Mouse (Mus musculus) neural tube, embryonic 12.5 days (tissue): ENCODE results near the gene Parp16. TPM values are rescaled to one million over a fixed set of nuclear protein-coding genes. Genes with fewer than 3 reads are reported as not detected.
A peak's percentile ranks its signal among the peaks of the same experiment; 100 is the strongest.
"Not testable (repeated sequence)": the region's sequence is repeated elsewhere in the genome, so short reads cannot be mapped to it uniquely, and the experiment has no call there.

Experiments used
- ATAC-seq: fragments of 200-750 bp; cut with Nextera tagmentation; 2 replicates; pipeline ENCODE4 v1.8.0; 2017; ENCODE audit warnings: low read depth, mild to moderate bottlenecking, moderate TSS enrichment, moderate library complexity; ENCODE audit not compliant: low FRiP score
- H3K27ac ChIP-seq: fragments of 300-500 bp; sonication (generic); 2 replicates; pipeline ENCODE4 v1.5.1; 2016
- H3K27me3 ChIP-seq: fragments of 300-500 bp; sonication (generic); replicated peaks from 2 replicates; pipeline ENCODE4 v1.6.1; 2016; ENCODE audit warnings: mild to moderate bottlenecking
- H3K36me3 ChIP-seq: fragments of 300-500 bp; sonication (generic); 2 replicates; pipeline ENCODE4 v1.6.1; 2016; ENCODE audit warnings: mild to moderate bottlenecking
- H3K4me1 ChIP-seq: fragments of 300-500 bp; sonication (generic); 2 replicates; pipeline ENCODE4 v1.6.1; 2016
- H3K4me2 ChIP-seq: fragments of 300-500 bp; sonication (generic); replicated peaks from 2 replicates; pipeline ENCODE4 v1.6.1; 2016; ENCODE audit warnings: mild to moderate bottlenecking
- H3K4me3 ChIP-seq: fragments of 300-500 bp; sonication (generic); 2 replicates; pipeline ENCODE4 v1.5.1; 2016
- H3K9ac ChIP-seq: fragments of 300-500 bp; sonication (generic); 2 replicates; pipeline ENCODE4 v1.6.1; 2016; ENCODE audit warnings: mild to moderate bottlenecking
- H3K9me3 ChIP-seq: fragments of 300-500 bp; sonication (generic); 2 replicates; pipeline ENCODE4 v1.6.1; 2016; ENCODE audit warnings: mild to moderate bottlenecking
- WGBS: fragments of 180-500 bp; shearing (Covaris S2); methylation state at CpG from one replicate; pipeline ENCODE4 v1.1.7; 2016; 5-methylcytosine and 5-hydroxymethylcytosine counted together
- polyA plus RNA-seq: library from polyadenylated mRNA; unstranded; fragments of >200 nt; fragmentation: Nextera tagmentation; extraction: Ambion mirVana; gene quantifications from 2 replicates; pipeline ENCODE4 v1.2.1, GENCODE M21; 2016

Parp16 gene
- polyA plus RNA-seq, 1 experiment from 2014 or later, result 5.7 TPM

DNA sequence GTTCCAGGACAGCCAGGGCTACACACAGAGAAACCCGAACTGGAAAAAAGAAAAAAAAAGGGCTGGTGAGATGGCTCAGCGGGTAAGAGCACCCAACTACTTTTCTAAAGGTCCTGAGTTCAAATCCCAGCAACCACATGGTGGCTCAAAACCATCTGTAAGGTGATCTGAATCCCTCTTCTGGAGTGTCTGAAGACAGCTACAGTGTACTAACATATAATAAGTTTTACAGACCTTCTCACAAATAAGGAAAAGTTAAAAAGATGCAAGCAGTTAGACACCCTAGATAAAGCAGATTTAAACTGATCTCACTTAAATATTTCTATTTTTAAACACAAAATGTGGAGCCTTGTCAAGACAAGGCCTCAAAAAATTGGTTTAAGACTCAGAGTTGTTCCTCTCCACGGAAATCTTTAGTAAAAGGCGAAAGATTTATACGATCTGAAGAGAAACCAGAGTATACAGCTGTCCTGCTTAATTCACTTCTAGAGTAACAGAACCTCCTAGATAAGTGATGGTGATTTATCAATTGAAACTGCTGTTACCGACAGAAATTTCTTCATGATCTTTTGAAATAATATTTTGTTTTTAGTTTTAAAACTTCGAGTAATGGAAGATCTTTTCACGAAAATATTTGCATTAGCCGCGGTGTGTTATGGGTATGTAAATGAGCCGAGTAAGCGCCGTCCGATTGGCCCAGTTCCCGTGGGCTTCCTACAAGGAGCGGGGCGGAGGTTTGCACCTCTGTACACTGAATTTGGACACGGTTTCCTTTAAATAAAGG lies 6.4 kb downstream of the Parp16 start:
- Histone ChIP-seq H3K4me3 (peak overlapping the region; percentile 28), H3K4me2 (peak overlapping the region; percentile 57), H3K27ac (no peak overlapping the region), H3K36me3 (no peaks in the 10 kb centered on the region), H3K27me3 (no peaks in the 10 kb centered on the region), H3K9me3 (no peaks in the 10 kb centered on the region), H3K9ac (peak overlapping the region; percentile 56), H3K4me1 (0 out of 2 replicates have a peak, but pooled peaks cover 5% of the 10 kb centered on the region)
- WGBS, result 1% methylated on average over 18 of the region's 18 CpGs
- peak; percentile 91 for ATAC-seq

DNA sequence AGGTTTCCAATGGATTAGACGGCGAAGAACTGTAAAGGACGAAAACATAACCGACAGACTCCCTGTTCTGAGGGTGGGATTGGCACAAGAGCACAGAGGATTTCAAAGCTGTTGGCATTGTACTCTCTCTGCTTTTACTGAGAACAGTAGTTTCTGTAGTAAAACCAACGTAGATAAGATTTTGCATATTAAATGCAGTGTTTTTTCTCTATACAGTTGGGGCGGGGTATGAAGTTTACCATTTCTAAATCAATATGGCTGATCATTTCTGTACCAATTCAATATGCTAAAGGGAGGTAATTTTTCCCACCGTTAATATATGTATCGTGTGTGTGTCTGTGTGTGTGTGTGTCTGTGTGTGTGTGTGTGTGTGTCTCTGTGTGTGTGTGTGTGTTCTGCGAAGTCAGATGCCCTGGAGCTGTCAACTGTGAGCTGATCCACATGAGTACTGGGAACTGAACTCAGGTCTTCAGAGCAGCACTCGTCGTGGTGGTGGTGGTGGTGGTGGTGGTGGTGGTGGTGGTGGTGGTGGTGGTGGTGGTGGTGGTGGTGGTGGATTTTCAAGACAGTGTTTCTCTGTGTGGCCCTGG lies 7.1 kb downstream of the Parp16 start:
- Histone ChIP-seq H3K4me1 (0 out of 2 replicates have a peak, but pooled peaks cover 5% of the 10 kb centered on the region), H3K27ac (no peak overlapping the region), H3K36me3 (no peaks in the 10 kb centered on the region), H3K4me3 (peak overlapping the region; percentile 28), H3K4me2 (peak overlapping the region; percentile 57), H3K27me3 (no peaks in the 10 kb centered on the region), H3K9me3 (0 out of 2 replicates have a peak, but pooled peaks cover 4% of the 10 kb centered on the region), H3K9ac (peak overlapping the region; percentile 56)
- peak; percentile 3; the same call in 1 of the 2 replicates for ATAC-seq
- 31% methylated on average over 11 of the region's 11 CpGs for WGBS

DNA sequence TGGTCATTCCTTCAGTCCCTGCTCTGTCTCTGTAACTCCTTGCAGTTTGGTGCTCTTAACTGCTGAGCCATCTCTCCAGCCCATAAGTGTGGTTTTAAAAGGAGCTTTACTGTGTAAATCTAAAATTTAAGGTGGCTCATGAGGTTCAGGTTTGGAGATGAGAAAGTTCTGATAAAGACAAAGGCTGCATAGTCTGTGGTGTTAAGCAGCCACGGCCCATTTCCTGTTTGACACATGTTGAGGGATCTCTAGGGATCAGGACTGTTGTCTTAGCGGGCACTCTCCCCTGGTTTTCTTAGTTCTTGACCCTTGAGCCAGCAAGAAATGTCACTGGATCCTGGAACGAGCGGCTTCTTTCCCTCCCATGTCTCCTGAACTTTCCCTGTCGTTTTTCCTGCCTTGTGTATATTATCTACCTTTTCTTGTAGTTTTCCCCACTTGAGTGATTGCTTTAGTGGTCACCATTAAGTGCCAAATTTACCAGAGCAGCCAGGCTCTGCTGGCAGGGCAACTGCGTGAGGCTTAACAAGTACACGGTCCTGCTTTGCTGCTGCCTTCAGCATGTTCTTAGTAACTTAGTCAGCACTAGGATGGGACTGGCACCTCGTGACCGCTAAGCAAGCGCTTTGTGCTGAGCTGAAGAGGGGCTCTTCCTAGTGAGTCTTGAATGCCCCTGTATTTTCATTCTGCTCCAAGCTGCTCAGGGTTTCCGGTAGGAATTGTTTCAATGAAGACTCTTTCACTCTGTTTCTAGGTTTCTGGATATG lies 10.1 kb downstream of the Parp16 start:
- ATAC-seq, result no peak
- 73% methylated on average over 11 of the region's 11 CpGs for WGBS

DNA sequence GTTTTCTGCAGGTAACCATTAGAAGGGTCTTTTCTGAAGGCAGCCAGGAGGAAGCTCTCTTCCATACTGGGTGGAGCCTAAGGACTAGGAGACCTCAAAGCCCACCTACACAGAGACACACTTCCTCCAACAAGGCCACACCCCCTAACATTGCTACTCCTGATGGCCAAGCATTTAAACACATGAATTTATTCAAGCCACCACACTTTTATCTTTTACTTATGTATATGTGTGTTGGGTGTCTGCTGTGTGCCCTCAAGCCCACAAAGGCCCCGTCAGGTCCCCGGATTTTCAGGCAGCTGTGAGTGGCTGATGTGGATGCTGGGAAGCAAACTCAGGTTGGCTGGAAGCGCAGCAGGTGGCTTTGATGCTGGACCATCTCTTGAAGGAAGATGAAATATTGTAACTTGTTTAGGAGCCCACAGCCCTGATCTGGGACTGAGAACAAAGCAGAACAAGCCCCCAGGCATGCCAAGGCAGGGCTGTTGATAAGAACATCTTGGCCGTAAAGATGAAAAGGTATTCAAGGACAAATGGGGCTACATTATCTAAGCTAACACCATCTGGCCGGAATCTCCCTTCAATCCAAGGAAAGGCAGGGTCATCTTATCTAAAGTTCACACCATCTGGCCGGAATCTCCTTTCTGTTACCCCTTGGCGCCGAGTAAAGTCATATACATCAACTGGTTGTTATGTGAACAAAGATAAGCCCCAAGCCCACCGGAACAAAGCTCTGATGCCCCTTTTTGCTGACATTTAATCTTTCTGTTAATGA lies 12.1 kb downstream of the Parp16 start:
- not testable (repeated sequence) for H3K36me3 ChIP-seq, H3K9ac ChIP-seq, H3K4me1 ChIP-seq, H3K4me2 ChIP-seq, ATAC-seq, H3K27me3 ChIP-seq, H3K27ac ChIP-seq, H3K4me3 ChIP-seq, H3K9me3 ChIP-seq
- 91% methylated on average over 9 of the region's 9 CpGs for WGBS

More for the DNA sequence above, 10.1 kb downstream of the Parp16 start:
- Histone ChIP-seq H3K4me3 (no peak overlapping the region), H3K4me1 (0 out of 2 replicates have a peak, but pooled peaks cover 1% of the 10 kb centered on the region), H3K9ac (no peak overlapping the region), H3K4me2 (no peak overlapping the region), H3K27me3 (no peaks in the 10 kb centered on the region), H3K9me3 (0 out of 2 replicates have a peak, but pooled peaks cover 4% of the 10 kb centered on the region), H3K27ac (no peak overlapping the region), H3K36me3 (no peaks in the 10 kb centered on the region)

DNA sequence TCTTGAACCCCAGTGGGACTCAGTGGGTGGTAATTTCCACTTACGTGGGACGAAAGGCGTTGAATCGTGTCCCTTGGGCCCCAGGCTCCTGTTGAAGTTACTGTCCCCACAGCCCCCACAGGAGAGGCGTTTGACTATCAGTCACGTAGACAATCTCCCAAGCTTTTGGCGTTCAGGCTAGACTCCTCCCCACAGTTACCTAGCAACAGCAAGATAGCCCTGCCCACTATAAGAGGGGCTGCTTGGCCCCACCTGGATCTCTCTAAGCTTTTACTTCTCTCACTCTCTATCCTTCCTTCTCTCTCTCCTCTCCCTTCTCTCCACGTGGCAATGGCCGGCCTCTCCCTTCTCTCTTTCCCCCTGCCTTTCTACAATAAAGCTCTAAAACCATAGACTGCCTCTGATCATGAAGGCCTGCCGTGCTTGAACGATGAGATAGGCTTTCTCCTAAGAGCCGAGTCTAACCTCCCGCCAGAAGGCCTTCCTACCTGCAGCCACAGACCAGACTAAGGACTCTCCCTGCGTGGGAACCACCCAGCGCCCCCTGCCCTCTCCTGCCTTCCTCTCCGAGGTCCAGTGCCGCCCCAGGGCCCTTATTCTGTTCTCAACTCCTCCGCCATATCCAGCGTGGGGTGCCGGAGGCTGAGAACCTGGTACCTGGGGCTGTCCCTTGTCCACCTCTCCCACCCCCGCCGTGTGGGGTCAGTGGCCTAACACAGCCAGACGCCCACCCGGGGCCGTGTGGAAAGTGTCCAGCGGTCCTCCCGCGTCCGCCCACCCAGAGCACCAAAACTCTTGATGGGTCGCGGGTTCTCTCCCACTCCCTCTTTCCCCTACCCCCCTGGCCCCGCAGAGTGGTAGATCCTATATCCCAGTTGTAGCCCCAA lies 13.4 kb downstream of the Parp16 start:
- no peak overlapping the region for H3K9ac ChIP-seq
- H3K4me2 ChIP-seq, result no peak overlapping the region
- 0 out of 2 replicates have a peak, but pooled peaks cover 4% of the 10 kb centered on the region for H3K9me3 ChIP-seq
- no peak for ATAC-seq
- no peaks in the 10 kb centered on the region for H3K27me3 ChIP-seq
- H3K4me3 ChIP-seq, result no peak overlapping the region
- H3K4me1 ChIP-seq, result no peaks in the 10 kb centered on the region
- H3K36me3 ChIP-seq, result no peaks in the 10 kb centered on the region
- H3K27ac ChIP-seq, result no peak overlapping the region
- WGBS, result 90% methylated on average over 32 of the region's 32 CpGs

DNA sequence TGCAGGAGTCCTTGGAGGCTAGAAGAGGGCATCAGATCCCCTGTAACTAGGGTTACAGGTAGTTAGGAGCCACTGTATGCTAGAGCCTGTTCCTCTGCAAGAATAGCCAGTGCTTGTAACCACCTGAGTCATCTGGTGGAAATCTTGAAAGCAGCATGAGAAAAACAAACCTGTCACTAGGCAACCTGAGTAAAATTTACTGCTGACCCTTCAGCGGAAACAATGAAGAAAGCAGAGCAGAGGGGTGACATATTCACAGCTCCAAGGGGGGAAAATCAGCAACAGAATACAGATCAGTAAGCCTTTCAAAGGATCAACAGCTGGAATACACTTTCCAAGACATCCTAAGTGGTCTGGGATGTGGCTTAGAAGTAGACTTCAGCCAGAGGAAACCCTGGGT lies 16.4 kb downstream of the Parp16 start:
- no peak overlapping the region for H3K9ac ChIP-seq
- no peaks in the 10 kb centered on the region for H3K27me3 ChIP-seq
- H3K36me3 ChIP-seq, result no peaks in the 10 kb centered on the region
- WGBS, result 29% methylated on average over 1 of the region's 1 CpGs
- no peak for ATAC-seq
- H3K27ac ChIP-seq, result no peak overlapping the region
- H3K4me3 ChIP-seq, result no peak overlapping the region
- H3K4me2 ChIP-seq, result no peak overlapping the region
- peaks cover 8% of the 10 kb centered on the region for H3K4me1 ChIP-seq
- 0 out of 2 replicates have a peak, but pooled peaks cover 4% of the 10 kb centered on the region for H3K9me3 ChIP-seq

DNA sequence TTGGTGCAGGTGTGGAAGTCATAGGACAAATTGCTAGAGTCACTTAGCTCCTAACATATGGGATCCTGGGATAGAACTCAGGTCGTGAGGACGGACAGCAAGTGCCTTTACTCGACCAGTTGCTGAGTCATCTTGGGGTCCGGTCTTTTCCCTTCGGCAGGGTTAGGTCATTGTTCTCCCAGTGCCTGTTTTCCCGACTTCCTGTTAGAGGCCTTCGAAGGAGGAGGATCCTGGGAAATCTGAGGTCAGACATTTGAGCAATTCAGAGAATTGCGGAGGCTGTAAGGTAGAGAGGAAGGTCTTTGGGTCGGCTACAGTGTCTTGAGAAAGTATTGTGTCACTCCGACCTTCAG lies 19.2 kb downstream of the Parp16 start:
- WGBS, result 26% methylated on average over 10 of the region's 10 CpGs
- Histone ChIP-seq H3K4me2 (peak overlapping the region; percentile 90), H3K4me1 (peaks cover 8% of the 10 kb centered on the region), H3K36me3 (no peaks in the 10 kb centered on the region), H3K4me3 (peak overlapping the region; percentile 58), H3K27me3 (no peaks in the 10 kb centered on the region), H3K9ac (peak overlapping the region; percentile 83), H3K27ac (peak overlapping the region; percentile 15; the same call in 1 of the 2 replicates), H3K9me3 (no peaks in the 10 kb centered on the region)
- no peak for ATAC-seq

DNA sequence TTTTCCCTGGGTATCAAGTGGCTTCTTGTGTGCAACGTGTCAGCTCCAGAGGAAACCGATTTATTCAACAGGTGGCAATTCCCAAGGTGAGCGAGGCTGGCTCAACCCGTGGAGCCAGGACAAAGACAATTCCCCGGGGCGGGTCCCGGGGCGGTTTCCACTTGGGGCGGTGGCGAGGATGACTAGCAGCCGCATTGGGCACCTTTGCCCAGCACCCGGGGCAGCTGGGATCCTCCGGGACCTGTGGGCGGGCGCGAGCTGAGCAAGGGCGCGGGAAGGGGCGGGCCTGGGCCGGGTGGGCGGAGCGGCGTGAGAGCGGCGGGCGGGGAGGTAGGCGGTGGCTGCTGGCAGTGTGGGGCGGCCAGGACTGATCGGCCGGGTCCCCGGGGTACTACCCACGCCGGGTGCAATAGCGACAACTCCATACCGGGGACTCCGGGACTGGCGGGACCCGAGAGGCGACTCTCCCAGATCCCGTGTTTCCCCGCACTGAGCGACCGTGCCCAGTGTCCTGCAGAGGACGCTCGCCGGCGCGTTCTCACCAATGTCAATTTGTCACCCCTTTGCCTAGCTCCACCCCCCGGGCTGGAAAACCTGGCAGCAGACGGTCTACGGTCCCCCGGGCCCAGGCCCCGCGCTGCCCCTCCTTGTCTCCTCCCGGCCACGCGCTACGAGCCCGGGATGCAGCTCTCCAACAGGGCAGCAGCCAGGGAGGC lies 19.8 kb downstream of the Parp16 start:
- peak; percentile 94 for ATAC-seq
- H3K9me3 ChIP-seq, result no peaks in the 10 kb centered on the region
- peak overlapping the region; percentile 83 for H3K9ac ChIP-seq
- no peaks in the 10 kb centered on the region for H3K36me3 ChIP-seq
- H3K4me1 ChIP-seq, result peaks cover 8% of the 10 kb centered on the region
- peak overlapping the region; percentile 90 for H3K4me2 ChIP-seq
- peak overlapping the region; percentile 58 for H3K4me3 ChIP-seq
- H3K27me3 ChIP-seq, result no peaks in the 10 kb centered on the region
- WGBS, result under 1% methylated on average over 59 of the region's 59 CpGs
- peak overlapping the region; percentile 79 for H3K27ac ChIP-seq

DNA sequence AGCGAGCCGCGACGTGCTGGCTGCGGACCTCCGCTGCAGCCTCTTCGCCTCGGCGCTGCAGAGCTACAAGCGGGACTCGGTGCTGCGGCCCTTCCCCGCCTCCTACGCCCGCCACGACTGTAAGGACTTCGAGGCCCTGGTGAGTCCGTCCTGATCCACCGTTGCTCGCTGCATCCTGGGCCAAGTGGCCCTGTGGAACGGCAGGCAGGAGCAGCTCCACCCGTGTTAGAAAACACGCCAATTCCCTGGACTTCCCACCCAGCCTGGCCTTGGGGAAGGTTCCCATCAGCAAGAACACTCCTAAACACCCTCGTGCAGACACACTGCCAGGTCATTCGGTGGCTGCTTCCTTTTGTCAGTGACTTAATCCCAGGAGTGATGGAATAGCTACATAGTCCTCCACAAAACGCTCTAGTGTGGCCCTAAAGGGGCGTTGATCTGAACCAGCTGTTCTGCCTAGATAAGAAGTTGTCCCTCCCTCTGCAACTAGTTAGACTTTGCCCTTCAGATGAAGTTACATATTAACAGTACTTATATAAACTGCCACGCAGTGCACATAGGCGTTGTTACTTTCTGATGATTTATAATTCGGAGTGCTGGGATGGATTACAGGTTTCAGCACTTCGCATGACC lies 20.5 kb downstream of the Parp16 start:
- Histone ChIP-seq H3K9ac (peak overlapping the region; percentile 83), H3K4me3 (peak overlapping the region; percentile 58), H3K4me2 (peak overlapping the region; percentile 90), H3K27me3 (no peaks in the 10 kb centered on the region), H3K36me3 (no peaks in the 10 kb centered on the region), H3K27ac (peak overlapping the region; percentile 79), H3K9me3 (no peaks in the 10 kb centered on the region), H3K4me1 (peaks cover 8% of the 10 kb centered on the region)
- ATAC-seq, result peak; percentile 45; the same call in 1 of the 2 replicates
- WGBS, result 11% methylated on average over 31 of the region's 31 CpGs

DNA sequence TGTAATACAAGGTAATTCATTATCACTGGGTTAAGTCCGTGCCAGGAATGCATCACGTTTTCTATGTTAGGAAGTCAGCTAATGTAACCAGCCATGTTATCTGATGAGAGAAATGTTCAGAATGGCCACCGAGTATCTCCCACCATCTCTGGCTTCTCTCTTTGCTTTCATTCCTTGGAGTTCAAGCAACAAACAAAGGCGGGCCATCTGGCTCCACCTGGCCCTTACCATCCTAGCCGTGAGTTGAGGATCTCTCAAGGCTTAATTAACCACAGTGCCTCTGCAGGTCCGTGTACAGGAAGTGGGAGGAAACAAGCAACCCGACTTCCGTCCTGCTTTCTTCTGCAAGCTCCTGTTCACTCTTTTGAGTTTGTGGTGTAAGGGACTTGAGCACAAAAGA lies 21.8 kb downstream of the Parp16 start:
- ATAC-seq, result no peak

More for the DNA sequence above, 21.8 kb downstream of the Parp16 start:
- H3K9me3 ChIP-seq, result no peaks in the 10 kb centered on the region
- no peaks in the 10 kb centered on the region for H3K36me3 ChIP-seq
- peaks cover 8% of the 10 kb centered on the region for H3K4me1 ChIP-seq
- no peaks in the 10 kb centered on the region for H3K27me3 ChIP-seq
- H3K9ac ChIP-seq, result no peak overlapping the region
- no peak overlapping the region for H3K4me3 ChIP-seq
- no peak overlapping the region for H3K27ac ChIP-seq
- WGBS, result 72% methylated on average over 8 of the region's 8 CpGs
- H3K4me2 ChIP-seq, result no peak overlapping the region
